Mouse (Mus musculus) heart, embryonic 12.5 days (tissue): ENCODE measurements at regions not wholly inside any gene's neighbourhood (a gene's known extent, or its start where the extent isn't known, plus 50 kb on each side); places are given as distances from the start of the nearest gene placed in this dataset.

Experiments used
- ATAC-seq: fragments of 200-750 bp; cut with Nextera tagmentation; 2 replicates; pipeline ENCODE4 v1.8.0; 2017; ENCODE audit warnings: moderate TSS enrichment, moderate library complexity; ENCODE audit not compliant: insufficient number of reproducible peaks, low FRiP score
- H3K27ac ChIP-seq: fragments of 300-500 bp; sonication (generic); 2 replicates; pipeline ENCODE4 v1.5.1; 2016; ENCODE audit warnings: mild to moderate bottlenecking, moderate library complexity; ENCODE audit not compliant: poor library complexity, severe bottlenecking
- H3K27me3 ChIP-seq: fragments of 300-500 bp; sonication (generic); replicated peaks from 2 replicates; pipeline ENCODE4 v1.6.1; 2016; ENCODE audit warnings: mild to moderate bottlenecking, moderate library complexity
- H3K36me3 ChIP-seq: fragments of 300-500 bp; sonication (generic); 2 replicates; pipeline ENCODE4 v1.6.1; 2016; ENCODE audit warnings: mild to moderate bottlenecking, moderate library complexity
- H3K4me1 ChIP-seq: fragments of 300-500 bp; sonication (generic); replicated peaks from 2 replicates; pipeline ENCODE4 v1.6.1; 2016; ENCODE audit warnings: mild to moderate bottlenecking
- H3K4me2 ChIP-seq: fragments of 300-500 bp; sonication (generic); 2 replicates; pipeline ENCODE4 v1.6.1; 2016; ENCODE audit warnings: mild to moderate bottlenecking, moderate library complexity
- H3K4me3 ChIP-seq: fragments of 300-500 bp; sonication (generic); 2 replicates; pipeline ENCODE4 v1.5.1; 2016; ENCODE audit warnings: mild to moderate bottlenecking
- H3K9ac ChIP-seq: fragments of 300-500 bp; sonication (generic); 2 replicates; pipeline ENCODE4 v1.6.1; 2016; ENCODE audit warnings: mild to moderate bottlenecking, moderate library complexity
- H3K9me3 ChIP-seq: fragments of 300-500 bp; sonication (generic); replicated peaks from 2 replicates; pipeline ENCODE4 v1.6.1; 2016; ENCODE audit warnings: mild to moderate bottlenecking, moderate library complexity
- WGBS: fragments of 180-500 bp; shearing (Covaris S2); methylation state at CpG from one replicate; pipeline ENCODE4 v1.1.7; 2016; 5-methylcytosine and 5-hydroxymethylcytosine counted together

- H3K4me1 ChIP-seq, result no peaks in the 10 kb centered on the region
- 66% methylated on average over 7 of the region's 7 CpGs for WGBS
- no peaks in the 10 kb centered on the region for H3K36me3 ChIP-seq
- no peaks in the 10 kb centered on the region for H3K9me3 ChIP-seq
- H3K27me3 ChIP-seq, result no peaks in the 10 kb centered on the region
- H3K9ac ChIP-seq, result no peak overlapping the region
- H3K4me3 ChIP-seq, result no peak overlapping the region
- no peak overlapping the region for H3K27ac ChIP-seq
- ATAC-seq, result peak; percentile 58; the same call in 1 of the 2 replicates
- H3K4me2 ChIP-seq, result no peak overlapping the region
These were observed 68.4 kb upstream of the Zfp831 start for GRCm38 (mm10) chr2:174574804-174575507.

GRCm38 (mm10) chr2:174575546-174575945, 67.8 kb upstream of the Zfp831 start:
- Histone ChIP-seq H3K36me3 (no peaks in the 10 kb centered on the region), H3K4me1 (no peaks in the 10 kb centered on the region), H3K9me3 (no peaks in the 10 kb centered on the region), H3K9ac (no peak overlapping the region), H3K4me3 (no peak overlapping the region), H3K27me3 (no peaks in the 10 kb centered on the region), H3K4me2 (no peak overlapping the region), H3K27ac (no peak overlapping the region)
- WGBS, result 78% methylated on average over 6 of the region's 6 CpGs
- ATAC-seq, result no peak

- Histone ChIP-seq H3K4me2 (no peak overlapping the region), H3K27ac (no peak overlapping the region), H3K27me3 (no peaks in the 10 kb centered on the region), H3K36me3 (no peaks in the 10 kb centered on the region), H3K9ac (no peak overlapping the region), H3K9me3 (no peaks in the 10 kb centered on the region), H3K4me1 (no peaks in the 10 kb centered on the region), H3K4me3 (no peak overlapping the region)
- no peak for ATAC-seq
- WGBS, result 82% methylated on average over 5 of the region's 5 CpGs
These were observed 62.2 kb upstream of the Zfp831 start for GRCm38 (mm10) chr2:174580906-174581703.

GRCm38 (mm10) chr2:174584272-174584671, 59.1 kb upstream of the Zfp831 start:
- ATAC-seq, result no peak
- no peaks in the 10 kb centered on the region for H3K4me1 ChIP-seq
- WGBS, result 68% methylated on average over 2 of the region's 2 CpGs

More at GRCm38 (mm10) chr2:174584272-174584671, 59.1 kb upstream of the Zfp831 start:
- Histone ChIP-seq H3K4me3 (no peak overlapping the region), H3K4me2 (no peak overlapping the region), H3K27me3 (no peaks in the 10 kb centered on the region), H3K27ac (no peak overlapping the region), H3K36me3 (no peaks in the 10 kb centered on the region), H3K9me3 (no peaks in the 10 kb centered on the region), H3K9ac (no peak overlapping the region)
